Mouse (Mus musculus): ENCODE results near the gene Treml4.

DNA sequence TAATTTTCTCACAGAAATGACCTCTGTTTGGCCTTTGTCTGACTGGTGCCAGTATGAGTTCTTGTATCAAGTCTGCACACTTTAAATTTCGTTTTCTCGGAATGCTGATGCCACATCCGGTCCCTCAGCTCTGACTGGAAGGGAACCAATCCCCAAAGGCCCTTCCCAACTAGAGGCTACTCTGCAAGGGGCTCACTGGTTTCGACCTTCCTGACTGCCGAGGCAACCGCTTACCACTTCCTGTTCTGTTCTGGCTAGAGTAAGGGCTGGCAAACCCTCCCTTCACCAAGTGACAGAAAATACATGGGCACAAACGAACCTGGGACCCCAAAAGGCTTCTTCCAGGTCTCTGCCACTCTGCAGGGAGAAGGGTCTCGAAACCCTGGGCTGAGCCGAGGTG, 36.8 kb downstream of the Treml4 start:
- TF ChIP-seq EP300 (IDR thresholded peaks at IDR 0.05; ENCODE audit: low read depth) (no peak), CTCF (IDR thresholded peaks at IDR 0.05; ENCODE audit: low read depth) (no peak)

All from liver, embryonic 14.5 days (tissue).